ENCODE assay signal across 8 mouse cellular contexts in the genomic region with DNA sequence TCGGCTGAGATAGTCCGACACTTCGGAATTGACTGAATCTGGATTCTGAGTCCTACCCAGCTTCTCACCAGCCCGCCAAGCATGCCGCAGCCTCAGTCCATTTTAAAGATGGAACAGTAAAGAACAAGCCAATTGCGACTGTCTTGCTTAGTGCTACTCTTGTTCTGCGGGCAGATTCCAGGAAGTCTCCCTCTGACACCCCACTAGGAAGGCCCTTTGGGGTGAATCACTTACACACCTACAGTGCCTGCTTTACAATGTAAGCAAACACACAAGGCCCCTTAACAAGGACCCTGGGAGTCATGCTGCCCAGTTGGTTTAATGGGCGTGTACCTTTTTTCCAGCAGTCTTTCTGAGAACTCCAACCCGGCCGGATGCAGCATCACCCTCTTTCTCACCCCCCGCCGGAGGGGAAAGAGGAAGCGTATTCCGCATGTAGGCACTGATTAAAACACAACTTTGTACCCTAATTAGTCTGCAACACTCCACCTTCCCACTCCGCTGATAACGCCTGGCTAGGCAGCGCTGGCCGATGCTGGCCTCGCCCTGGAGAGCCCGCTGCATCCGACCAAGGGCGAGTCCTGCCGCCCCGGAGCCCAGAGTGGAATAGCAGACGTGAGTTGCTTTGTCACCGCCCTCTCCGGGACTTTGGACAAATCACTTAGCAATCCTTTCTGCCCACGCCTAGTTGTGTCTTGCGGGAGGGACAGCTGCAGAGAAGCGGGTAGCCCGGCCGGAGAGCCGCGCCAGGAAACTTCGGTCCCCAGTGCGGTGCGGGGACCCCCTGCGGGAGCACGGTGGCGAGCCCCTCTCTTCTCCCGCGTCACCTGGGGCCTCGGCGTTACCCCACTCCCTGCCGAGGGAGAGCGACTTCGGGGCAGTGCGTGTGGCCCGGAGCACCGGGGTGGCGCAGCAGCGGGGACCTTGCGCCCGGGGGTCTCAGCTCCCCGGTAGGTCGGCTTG. TPM values are rescaled to one million over a fixed set of nuclear protein-coding genes. Genes with fewer than 3 reads are reported as not detected.
DNase-seq lines count a peak whose midpoint lies in the region; ATAC-seq and TF ChIP-seq lines count a peak whose summit lies in the region.

Gene Gcnt4, plus strand, starts transcription at position 691 of the 963 bp plus-strand sequence.

- ATAC-seq in embryonic facial prominence, embryonic 14.5 days (ENCODE audit: low read depth) = peak; percentile 82
- peak; percentile 79 for ATAC-seq in heart, embryonic 15.5 days (replicated peaks; ENCODE audit: insufficient number of reproducible peaks, insufficient read depth, low FRiP score, low read depth)

- TF ChIP-seq CTCF in C2C12 (IDR thresholded peaks at IDR 0.05; ENCODE audit: control insufficient read depth, insufficient read depth, insufficient read length) = no peak

- no peaks in the 10 kb centered on the region for H3K4me1 ChIP-seq in embryonic facial prominence, embryonic 14.5 days (ENCODE audit: control insufficient read depth, insufficient read depth, low read length)
- H3K4me1 ChIP-seq in heart, embryonic 15.5 days (replicated peaks) = peaks cover 6% of the 10 kb centered on the region

- peak within 1 kb of the TSS; percentile 50 for H3ac ChIP-seq in C2C12 (ENCODE audit: control insufficient read depth, insufficient read length, low read depth)

- 13% methylated on average over 39 of the region's 56 CpGs for WGBS in embryonic facial prominence, embryonic 14.5 days
- 9% methylated on average over 55 of the region's 56 CpGs for whole genome bisulfite sequencing in heart, embryonic 15.5 days

- H3K9ac ChIP-seq in embryonic facial prominence, embryonic 14.5 days (ENCODE audit: low read depth, low read length) = peak within 1 kb of the TSS; percentile 65
- H3K9ac ChIP-seq in heart, embryonic 15.5 days = peak within 1 kb of the TSS; percentile 76

- H3K36me3 ChIP-seq in C2C12 (ENCODE audit: control insufficient read depth, insufficient read depth) = no peaks in the 10 kb centered on the region
- H3K36me3 ChIP-seq in embryonic facial prominence, embryonic 14.5 days (ENCODE audit: control insufficient read depth, insufficient read depth, low read length) = no peaks in the 10 kb centered on the region
- no peaks in the 10 kb centered on the region for H3K36me3 ChIP-seq in heart, embryonic 15.5 days

- peaks cover 38% of the 10 kb centered on the region for H3K79me2 ChIP-seq in C2C12 (ENCODE audit: control insufficient read depth, insufficient read depth)

- no peak within 1 kb of the TSS for H3K27ac ChIP-seq in embryonic facial prominence, embryonic 14.5 days (replicated peaks; ENCODE audit: low read depth, low read length)
- H3K27ac ChIP-seq in heart, embryonic 15.5 days = no peak within 1 kb of the TSS

- H3K4me2 ChIP-seq in embryonic facial prominence, embryonic 14.5 days (ENCODE audit: low read depth, low read length) = peak within 1 kb of the TSS; percentile 97
- H3K4me2 ChIP-seq in heart, embryonic 15.5 days = peak within 1 kb of the TSS; percentile 100

- no peaks in the 10 kb centered on the region for H3K27me3 ChIP-seq in C2C12 (ENCODE audit: control insufficient read depth, insufficient read depth, insufficient read length)
- peaks cover 21% of the 10 kb centered on the region for H3K27me3 ChIP-seq in embryonic facial prominence, embryonic 14.5 days (replicated peaks; ENCODE audit: control insufficient read depth, insufficient read depth, low read length)
- H3K27me3 ChIP-seq in heart, embryonic 15.5 days = peaks cover 22% of the 10 kb centered on the region

- peak; percentile 21 for DNase-seq in T-cell, adult 2 months (ENCODE audit: low spot score)
- peak; percentile 84 for DNase-seq in embryonic facial prominence, embryonic 14.5 days (ENCODE audit: low spot score)
- DNase-seq in kidney, postnatal 10 days = peak; percentile 77
- peak; percentile 35 for DNase-seq in lung, postnatal 25 days (ENCODE audit: low spot score)
- DNase-seq in ovary, postnatal 36 days (ENCODE audit: low spot score) = peak; percentile 70
- no peak for DNase-seq in frontal cortex, postnatal 14 days (ENCODE audit: low spot score in 2 of 2)

- H3K4me3 ChIP-seq in C2C12 (ENCODE audit: insufficient read depth, poor library complexity, severe bottlenecking) = peak within 1 kb of the TSS; percentile 72
- H3K4me3 ChIP-seq in embryonic facial prominence, embryonic 14.5 days (ENCODE audit: low read depth, low read length) = peak within 1 kb of the TSS; percentile 67
- H3K4me3 ChIP-seq in heart, embryonic 15.5 days = peak within 1 kb of the TSS; percentile 93

- H3K79me3 ChIP-seq in C2C12 (ENCODE audit: low read depth) = peaks cover 19% of the 10 kb centered on the region

- no peaks in the 10 kb centered on the region for H3K9me3 ChIP-seq in embryonic facial prominence, embryonic 14.5 days (ENCODE audit: control insufficient read depth, low read length)
- H3K9me3 ChIP-seq in heart, embryonic 15.5 days (replicated peaks) = no peaks in the 10 kb centered on the region

TF ChIP-seq in C2C12, 6 proteins besides CTCF, POLR2A, EP300 and RAD21:
- TF ChIP-seq MYOD1 (IDR thresholded peaks at IDR 0.05; ENCODE audit: control insufficient read depth, insufficient read length, low read depth) (peak; percentile 37), USF1 (IDR thresholded peaks at IDR 0.05; ENCODE audit: low read depth) (no peak)

RNA-seq across cellular contexts. Expression of gene Gcnt4, which starts in this region (rescaled TPM):
- 5.6 TPM for polyA plus RNA-seq in C2C12 (2012; fragmentation: generic; extraction: Trizol)
- 0.18 and 0.42 TPM in 2 replicates for polyA plus RNA-seq in embryonic facial prominence, embryonic 14.5 days (2014; fragmentation: Nextera tagmentation; extraction: Ambion mirVana)
- polyA plus RNA-seq in heart, embryonic 15.5 days (2015; fragmentation: Nextera tagmentation; extraction: Ambion mirVana) = 0.23 and 0.32 TPM in 2 replicates

Comparison
In these comparisons a context has a peak if more than half of its experiments do, and no peak if none do; other contexts are left out.
1. Peak in DNase-seq, ATAC-seq, H3K4me3 ChIP-seq, H3K9ac ChIP-seq and H3K4me2 ChIP-seq in embryonic facial prominence, embryonic 14.5 days; RNA of the gene not detected or under 1 TPM.
2. Peak in ATAC-seq, H3K4me3 ChIP-seq, H3K9ac ChIP-seq and H3K4me2 ChIP-seq in heart, embryonic 15.5 days; RNA of the gene not detected or under 1 TPM.
3. DNase-seq: peak in T-cell, adult 2 months (single experiment), kidney, postnatal 10 days (single experiment), lung, postnatal 25 days (single experiment) and ovary, postnatal 36 days (single experiment); none in frontal cortex, postnatal 14 days (0 of 2).
4. Peak in every context shown above with its lines, with median percentiles within 50 percentile points of each other: H3K4me3 ChIP-seq.